Mouse (Mus musculus): ENCODE measurements at regions not wholly inside any gene's neighbourhood (a gene's known extent, or its start where the extent isn't known, plus 50 kb on each side); places are given as distances from the start of the nearest gene placed in this dataset.
"Not testable (repeated sequence)": the region's sequence is repeated elsewhere in the genome, so short reads cannot be mapped to it uniquely, and the experiment has no call there.

DNA sequence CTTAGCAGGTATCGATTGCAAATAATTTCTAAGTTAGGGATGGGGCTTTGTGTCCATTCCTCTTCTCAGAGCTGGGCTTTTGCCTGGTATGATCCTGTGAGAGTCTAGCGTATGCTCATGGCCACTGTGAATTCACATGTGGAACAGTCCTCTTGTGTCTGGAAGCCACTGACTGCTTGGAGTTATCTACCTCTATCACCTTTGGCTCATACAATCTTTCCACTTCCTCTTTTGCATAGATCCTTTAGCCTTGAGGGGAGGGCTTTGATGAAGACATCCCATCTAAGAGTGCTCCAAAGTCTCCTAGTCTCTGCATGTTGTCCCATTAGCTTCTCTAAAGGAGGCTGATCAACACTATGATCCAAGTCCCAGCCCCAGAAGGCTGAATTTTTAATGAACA is 135.8 kb upstream of the Max start:
- Histone ChIP-seq H3K27me3 (replicated peaks) (no peaks in the 10 kb centered on the region), H3K9ac (replicated peaks) (no peak overlapping the region), H3K9me3 (replicated peaks) (no peaks in the 10 kb centered on the region), H3K27ac (replicated peaks) (no peak overlapping the region), H3K4me1 (no peaks in the 10 kb centered on the region), H3K36me3 (no peaks in the 10 kb centered on the region), H3K4me3 (replicated peaks) (no peak overlapping the region), H3K4me2 (no peak overlapping the region)
- ATAC-seq (ENCODE audit: low FRiP score): no peak
- WGBS: 100% methylated on average over 2 of the region's 2 CpGs

DNA sequence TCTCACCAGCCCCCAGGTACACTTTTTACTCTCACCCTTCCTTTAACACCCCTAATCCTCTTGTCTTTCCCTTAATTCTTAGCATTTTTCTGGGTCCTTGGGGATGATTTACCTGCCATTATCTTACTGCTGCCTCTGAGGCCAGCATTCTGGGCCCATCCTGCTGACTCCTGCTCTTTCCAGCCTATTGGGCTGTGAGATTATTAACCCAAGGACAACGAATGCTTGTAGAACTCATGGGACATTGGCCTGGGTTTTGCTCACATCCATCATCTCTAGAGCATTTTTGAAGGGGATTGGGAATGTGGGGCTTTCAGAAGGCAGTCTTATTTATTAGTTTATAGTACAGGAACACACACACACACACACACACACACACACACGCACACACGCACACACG is 134.5 kb upstream of the Max start:
- Histone ChIP-seq H3K4me3 (replicated peaks) (no peak overlapping the region), H3K9ac (replicated peaks) (no peak overlapping the region), H3K27me3 (replicated peaks) (no peaks in the 10 kb centered on the region), H3K9me3 (replicated peaks) (no peaks in the 10 kb centered on the region), H3K4me1 (no peaks in the 10 kb centered on the region), H3K36me3 (no peaks in the 10 kb centered on the region), H3K27ac (replicated peaks) (no peak overlapping the region), H3K4me2 (no peak overlapping the region)
- 78% methylated on average over 4 of the region's 4 CpGs for WGBS
- no peak for ATAC-seq (ENCODE audit: low FRiP score)

DNA sequence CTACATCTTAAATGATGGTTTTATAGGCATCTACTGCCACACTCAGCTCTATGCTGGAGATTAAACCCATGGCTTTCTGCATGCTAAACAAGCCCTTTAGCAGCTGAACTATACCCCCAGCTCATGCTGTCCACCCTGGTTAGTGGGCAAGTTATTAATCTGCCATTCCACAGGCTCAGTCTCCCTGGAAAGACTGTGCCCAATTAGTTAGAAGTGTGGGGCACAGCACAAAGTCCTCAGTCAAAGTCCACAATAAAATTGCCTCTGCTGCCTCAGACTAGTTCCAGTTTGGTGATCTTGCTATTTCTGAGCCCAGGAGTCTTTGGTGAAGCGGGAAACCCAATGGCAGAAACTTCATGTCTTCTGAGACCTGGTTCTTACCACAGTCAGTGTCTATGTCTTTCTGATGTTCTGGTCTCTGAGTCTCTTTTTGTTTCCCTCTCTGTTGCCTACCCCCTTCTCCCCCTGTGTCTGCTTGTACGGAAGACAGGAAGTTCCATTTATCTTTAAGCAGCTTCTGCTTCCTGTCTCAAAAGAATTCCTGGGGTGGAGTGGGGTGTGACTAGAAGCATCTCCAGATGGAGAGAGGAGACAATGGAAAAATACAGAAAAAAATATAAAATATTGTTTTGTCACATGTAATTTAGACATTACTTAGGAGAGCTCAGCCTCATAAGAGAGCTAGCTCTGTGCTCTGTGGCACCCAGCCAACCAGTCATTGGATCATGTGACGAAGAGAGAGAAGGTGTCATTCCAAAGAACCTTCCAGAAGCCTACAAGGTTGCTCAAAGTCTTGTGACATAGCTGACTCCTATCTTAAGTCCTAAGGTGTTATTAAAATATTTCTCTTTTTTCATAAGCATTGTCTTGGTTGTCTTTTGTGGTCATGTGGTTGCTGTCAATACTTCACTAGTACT is 133.3 kb upstream of the Max start:
- Histone ChIP-seq H3K36me3 (no peaks in the 10 kb centered on the region), H3K27me3 (replicated peaks) (no peaks in the 10 kb centered on the region), H3K4me3 (replicated peaks) (no peak overlapping the region), H3K27ac (replicated peaks) (no peak overlapping the region), H3K4me2 (no peak overlapping the region), H3K9me3 (replicated peaks) (no peaks in the 10 kb centered on the region), H3K4me1 (no peaks in the 10 kb centered on the region), H3K9ac (replicated peaks) (no peak overlapping the region)
- ATAC-seq (ENCODE audit: low FRiP score): no peak
- 85% methylated on average over 3 of the region's 3 CpGs for WGBS

DNA sequence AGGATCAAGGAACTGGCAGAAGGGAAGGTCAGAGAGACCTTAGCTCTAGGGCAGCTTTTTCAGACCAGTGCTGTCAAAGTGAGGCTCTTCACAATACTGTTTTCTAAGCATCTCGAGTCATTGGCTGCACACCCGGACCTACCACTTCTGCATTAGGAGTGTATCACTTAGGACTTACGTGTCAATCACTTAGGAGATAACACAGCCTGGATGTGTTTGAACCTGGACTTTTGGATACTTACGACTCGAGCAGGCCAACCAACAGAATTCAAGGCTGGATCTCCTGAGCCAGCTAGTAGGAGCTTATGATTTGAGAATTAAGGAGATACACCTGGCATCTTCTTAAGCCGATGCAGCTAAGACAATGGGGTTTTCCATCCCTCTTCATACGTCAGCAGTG is 132.2 kb upstream of the Max start:
- Histone ChIP-seq H3K4me3 (replicated peaks) (no peak overlapping the region), H3K36me3 (no peaks in the 10 kb centered on the region), H3K4me1 (no peaks in the 10 kb centered on the region), H3K9ac (replicated peaks) (no peak overlapping the region), H3K27ac (replicated peaks) (no peak overlapping the region), H3K4me2 (no peak overlapping the region), H3K9me3 (replicated peaks) (no peaks in the 10 kb centered on the region), H3K27me3 (replicated peaks) (no peaks in the 10 kb centered on the region)
- ATAC-seq (ENCODE audit: low FRiP score): no peak
- WGBS: 87% methylated on average over 7 of the region's 7 CpGs

DNA sequence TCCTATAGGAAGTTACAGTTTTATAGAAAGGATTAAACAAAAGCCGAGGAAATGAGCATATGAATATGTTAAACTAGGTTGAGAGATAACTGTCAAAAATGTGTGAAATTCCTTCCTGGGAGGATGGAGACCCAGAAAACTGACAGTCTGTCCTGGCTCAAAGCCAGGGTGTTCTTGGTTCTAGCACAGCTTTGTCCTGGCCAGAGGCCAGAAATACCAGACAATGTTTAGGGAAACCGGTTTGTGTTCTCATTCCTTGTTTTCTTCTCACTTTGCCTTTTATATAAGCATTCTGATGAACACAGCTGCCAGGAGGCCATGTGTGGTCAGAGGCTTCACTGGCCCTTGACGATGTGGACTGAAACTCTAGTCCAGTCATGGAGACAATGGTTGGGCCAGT is 130.7 kb upstream of the Max start:
- Histone ChIP-seq H3K4me2 (no peak overlapping the region), H3K27me3 (replicated peaks) (no peaks in the 10 kb centered on the region), H3K4me1 (no peaks in the 10 kb centered on the region), H3K36me3 (no peaks in the 10 kb centered on the region), H3K4me3 (replicated peaks) (no peak overlapping the region), H3K9me3 (replicated peaks) (no peaks in the 10 kb centered on the region), H3K27ac (replicated peaks) (no peak overlapping the region), H3K9ac (replicated peaks) (no peak overlapping the region)
- no peak for ATAC-seq (ENCODE audit: low FRiP score)
- 59% methylated on average over 3 of the region's 3 CpGs for WGBS

DNA sequence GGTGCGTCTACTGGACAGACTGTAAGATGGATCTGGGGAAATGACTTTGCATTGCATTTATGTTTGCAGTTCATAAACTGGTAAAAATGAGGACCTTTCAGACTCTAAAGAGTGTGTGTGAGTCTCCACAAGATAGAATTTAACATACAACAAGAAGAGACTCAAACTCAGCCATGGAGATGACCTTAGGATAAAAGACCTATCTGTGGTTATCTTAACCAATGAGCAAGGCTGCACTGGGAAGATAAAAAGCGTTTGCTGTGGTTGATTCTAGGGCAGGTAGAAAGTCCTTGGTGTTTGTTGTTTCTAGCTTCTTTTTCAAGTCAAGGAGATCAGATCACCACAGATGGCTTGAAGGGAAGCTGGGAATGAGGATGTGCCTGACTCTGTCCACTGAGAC is 130.1 kb upstream of the Max start:
- Histone ChIP-seq H3K4me1 (no peaks in the 10 kb centered on the region), H3K9ac (replicated peaks) (no peak overlapping the region), H3K9me3 (replicated peaks) (no peaks in the 10 kb centered on the region), H3K36me3 (no peaks in the 10 kb centered on the region), H3K4me3 (replicated peaks) (no peak overlapping the region), H3K27ac (replicated peaks) (no peak overlapping the region), H3K4me2 (no peak overlapping the region), H3K27me3 (replicated peaks) (no peaks in the 10 kb centered on the region)
- no peak for ATAC-seq (ENCODE audit: low FRiP score)
- 87% methylated on average over 2 of the region's 2 CpGs for WGBS

DNA sequence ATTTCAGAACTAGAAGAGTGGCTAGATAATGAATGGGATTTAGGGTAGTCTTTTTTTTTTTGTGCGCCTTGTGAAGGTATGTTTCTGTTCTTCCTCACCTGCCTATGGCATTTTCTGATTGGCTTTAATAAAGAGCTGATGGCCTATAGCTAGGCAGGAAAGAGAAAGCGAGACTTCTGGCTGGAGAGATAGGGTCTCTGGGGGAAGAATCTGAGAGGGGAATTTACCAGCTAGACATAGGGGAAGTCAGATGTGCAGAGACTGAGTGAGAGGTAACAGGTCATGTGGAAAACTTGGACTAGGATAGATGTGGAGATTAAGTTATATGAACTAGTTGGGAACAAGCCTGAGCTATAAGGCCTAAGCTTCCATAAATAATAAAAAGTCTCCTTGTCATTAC is 129.7 kb upstream of the Max start:
- Histone ChIP-seq H3K9ac (replicated peaks) (no peak overlapping the region), H3K36me3 (no peaks in the 10 kb centered on the region), H3K9me3 (replicated peaks) (no peaks in the 10 kb centered on the region), H3K27me3 (replicated peaks) (no peaks in the 10 kb centered on the region), H3K4me1 (no peaks in the 10 kb centered on the region), H3K27ac (replicated peaks) (no peak overlapping the region), H3K4me3 (replicated peaks) (no peak overlapping the region), H3K4me2 (no peak overlapping the region)
- 88% methylated on average over 2 of the region's 2 CpGs for WGBS
- no peak for ATAC-seq (ENCODE audit: low FRiP score)

DNA sequence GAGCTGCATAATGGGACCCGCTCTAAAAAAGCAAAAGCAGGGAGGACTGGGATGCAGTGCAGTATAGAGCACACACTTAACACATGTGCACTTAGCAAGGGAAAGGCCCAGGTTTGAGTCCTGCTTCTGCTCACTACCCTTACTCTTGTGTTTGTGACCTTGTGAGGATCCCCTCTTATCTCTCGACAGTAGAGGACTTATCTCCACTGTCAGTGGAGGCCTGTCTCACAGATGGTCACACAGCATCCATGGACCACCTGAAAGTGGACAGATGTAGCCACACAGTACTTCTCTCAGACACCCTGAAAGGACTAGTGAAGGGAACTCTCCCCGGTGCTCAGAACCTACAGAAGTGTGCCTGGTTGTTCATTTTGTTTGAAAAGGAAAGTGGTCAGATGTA is 128.5 kb upstream of the Max start:
- no peak overlapping the region for H3K9ac ChIP-seq (replicated peaks)
- ATAC-seq (ENCODE audit: low FRiP score): no peak
- H3K9me3 ChIP-seq (replicated peaks): no peaks in the 10 kb centered on the region
- H3K27me3 ChIP-seq (replicated peaks): no peaks in the 10 kb centered on the region
- 82% methylated on average over 3 of the region's 3 CpGs for WGBS
- H3K36me3 ChIP-seq: no peaks in the 10 kb centered on the region
- no peak overlapping the region for H3K27ac ChIP-seq (replicated peaks)
- no peak overlapping the region for H3K4me2 ChIP-seq
- no peak overlapping the region for H3K4me3 ChIP-seq (replicated peaks)
- no peaks in the 10 kb centered on the region for H3K4me1 ChIP-seq

DNA sequence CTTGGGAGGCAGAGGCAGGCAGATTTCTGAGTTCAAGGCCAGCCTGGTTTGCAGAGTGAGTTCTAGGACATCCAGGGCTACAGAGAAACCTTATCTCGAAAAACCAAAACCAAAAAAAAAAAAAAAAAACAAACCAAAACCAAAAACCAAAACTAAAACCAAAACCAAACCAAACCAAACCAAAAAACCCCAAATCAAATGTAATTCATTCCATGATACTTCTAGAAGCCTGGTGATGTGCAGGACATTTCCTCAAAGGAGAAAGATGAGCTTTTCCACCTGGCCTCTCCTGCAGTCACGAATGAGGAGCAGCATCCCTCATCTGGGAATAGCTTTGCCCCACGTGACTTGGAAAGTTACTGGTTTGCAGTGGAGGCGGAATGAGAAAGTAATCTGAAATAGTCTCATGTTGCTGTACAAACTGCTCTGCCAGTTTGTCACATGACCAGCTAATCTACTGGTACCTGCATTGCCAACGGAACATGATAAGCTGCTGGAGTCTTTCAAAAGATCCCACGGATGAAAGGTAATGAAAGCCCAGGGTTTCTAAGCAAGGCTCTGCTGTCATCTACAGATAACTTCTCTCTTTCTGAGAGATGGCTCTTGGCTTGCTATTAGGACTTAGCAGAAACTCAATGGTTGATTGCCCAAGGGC is 127.8 kb upstream of the Max start:
- no peaks in the 10 kb centered on the region for H3K27me3 ChIP-seq (replicated peaks)
- no peaks in the 10 kb centered on the region for H3K9me3 ChIP-seq (replicated peaks)
- no peak overlapping the region for H3K4me3 ChIP-seq (replicated peaks)
- no peak overlapping the region for H3K4me2 ChIP-seq
- H3K36me3 ChIP-seq: no peaks in the 10 kb centered on the region
- H3K9ac ChIP-seq (replicated peaks): no peak overlapping the region
- no peaks in the 10 kb centered on the region for H3K4me1 ChIP-seq
- WGBS: 89% methylated on average over 6 of the region's 6 CpGs
- ATAC-seq (ENCODE audit: low FRiP score): no peak
- no peak overlapping the region for H3K27ac ChIP-seq (replicated peaks)

DNA sequence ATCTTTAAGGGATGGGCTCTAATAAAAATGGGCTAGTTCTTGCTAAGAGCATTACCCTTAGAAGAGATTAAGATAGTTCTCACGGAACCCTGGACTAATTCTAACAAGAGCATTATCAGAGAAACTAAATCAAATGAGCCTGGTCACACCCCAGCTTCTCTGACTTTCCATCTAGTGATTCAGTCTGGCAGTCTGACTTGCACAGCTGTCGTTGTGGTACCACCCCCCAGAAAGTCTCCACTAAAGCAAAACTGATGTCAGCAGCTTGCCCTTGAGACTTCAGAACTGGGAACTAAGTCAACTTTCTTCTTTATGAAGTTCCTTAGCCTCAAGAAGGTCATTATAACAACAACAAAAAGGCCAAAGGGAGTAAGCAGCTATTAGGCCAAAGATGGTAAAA is 126.5 kb upstream of the Max start:
- 81% methylated on average over 2 of the region's 2 CpGs for WGBS
- no peaks in the 10 kb centered on the region for H3K4me1 ChIP-seq
- ATAC-seq (ENCODE audit: low FRiP score): no peak

DNA sequence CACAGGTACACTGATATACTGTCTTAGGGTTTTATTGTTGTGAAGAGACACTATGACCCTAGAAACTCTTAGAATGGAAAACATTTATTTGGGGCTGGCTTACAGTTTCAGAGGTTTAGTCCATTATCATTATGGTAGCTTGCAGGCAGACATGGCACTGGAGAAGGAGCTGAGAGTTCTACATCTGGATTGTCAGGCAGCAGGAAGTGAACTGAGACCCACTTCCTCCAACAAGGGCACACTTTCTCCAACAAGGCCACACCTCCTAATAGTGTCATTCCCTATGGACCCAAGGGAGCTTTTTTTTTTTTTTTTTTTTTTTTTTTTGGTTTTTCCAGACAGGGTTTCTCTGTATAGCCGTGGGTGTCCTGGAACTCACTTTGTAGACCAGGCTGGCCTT is 124.9 kb upstream of the Max start:
- 92% methylated on average over 1 of the region's 1 CpGs for WGBS
- H3K4me1 ChIP-seq; H3K4me3 ChIP-seq (replicated peaks); H3K4me2 ChIP-seq; ATAC-seq (ENCODE audit: low FRiP score); H3K27me3 ChIP-seq (replicated peaks); H3K9ac ChIP-seq (replicated peaks); H3K27ac ChIP-seq (replicated peaks); H3K36me3 ChIP-seq; H3K9me3 ChIP-seq (replicated peaks): not testable (repeated sequence)

More for the DNA sequence above, 126.5 kb upstream of the Max start:
- Histone ChIP-seq H3K4me3 (replicated peaks) (no peak overlapping the region), H3K9ac (replicated peaks) (no peak overlapping the region), H3K9me3 (replicated peaks) (no peaks in the 10 kb centered on the region), H3K4me2 (no peak overlapping the region), H3K27ac (replicated peaks) (no peak overlapping the region), H3K36me3 (no peaks in the 10 kb centered on the region), H3K27me3 (replicated peaks) (no peaks in the 10 kb centered on the region)

DNA sequence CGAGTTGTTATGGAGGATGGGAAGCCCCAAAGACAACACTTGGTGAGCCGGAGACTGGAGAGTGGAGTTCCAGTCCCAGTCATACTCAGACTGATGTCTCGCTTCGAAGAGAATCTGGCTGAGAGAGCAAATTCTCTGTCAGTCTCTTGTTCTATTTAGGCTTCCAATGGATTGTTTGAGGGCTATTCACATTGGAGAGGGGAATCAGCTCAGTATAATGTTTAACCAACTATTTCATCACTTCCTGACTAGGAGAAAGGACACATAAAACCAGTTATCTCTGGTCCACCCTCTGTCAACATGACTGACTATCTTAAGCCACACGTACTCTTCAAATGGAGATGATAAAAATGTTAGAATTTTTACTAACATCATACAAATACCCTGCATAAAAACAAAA is 123.9 kb upstream of the Max start:
- Histone ChIP-seq H3K27ac (replicated peaks) (no peak overlapping the region), H3K36me3 (no peaks in the 10 kb centered on the region), H3K27me3 (replicated peaks) (no peaks in the 10 kb centered on the region), H3K4me3 (replicated peaks) (no peak overlapping the region), H3K4me1 (no peaks in the 10 kb centered on the region), H3K9me3 (replicated peaks) (no peaks in the 10 kb centered on the region), H3K4me2 (no peak overlapping the region), H3K9ac (replicated peaks) (no peak overlapping the region)
- no peak for ATAC-seq (ENCODE audit: low FRiP score)
- 80% methylated on average over 5 of the region's 5 CpGs for WGBS

All from neural tube, embryonic 15.5 days (tissue).